Mouse (Mus musculus) layer of hippocampus, postnatal 36 days (tissue): ENCODE data around the gene Sstr2. TPM values are rescaled to one million over a fixed set of nuclear protein-coding genes. Genes with fewer than 3 reads are reported as not detected.

ENCODE experiments used
- DNase-seq, 2 experiments: peaks; one replicate each; pipeline ENCODE4 v3.0.0; 2022
- total RNA-seq, 2 experiments: library from RNA; stranded (reverse); gene quantifications; 2 replicates each; pipeline ENCODE4 v1.2.3; 2021

Gene Sstr2
- total RNA-seq, 2 experiments from 2014 or later: 22.6 to 23.8 TPM

- no peak for DNase-seq
These were observed 408 bp downstream of the Sstr2 start for GRCm38 (mm10) chr11:113619420-113620080.

- DNase-seq: no peak
These were observed 1.9 kb downstream of the Sstr2 start for GRCm38 (mm10) chr11:113621001-113621400.

DNA sequence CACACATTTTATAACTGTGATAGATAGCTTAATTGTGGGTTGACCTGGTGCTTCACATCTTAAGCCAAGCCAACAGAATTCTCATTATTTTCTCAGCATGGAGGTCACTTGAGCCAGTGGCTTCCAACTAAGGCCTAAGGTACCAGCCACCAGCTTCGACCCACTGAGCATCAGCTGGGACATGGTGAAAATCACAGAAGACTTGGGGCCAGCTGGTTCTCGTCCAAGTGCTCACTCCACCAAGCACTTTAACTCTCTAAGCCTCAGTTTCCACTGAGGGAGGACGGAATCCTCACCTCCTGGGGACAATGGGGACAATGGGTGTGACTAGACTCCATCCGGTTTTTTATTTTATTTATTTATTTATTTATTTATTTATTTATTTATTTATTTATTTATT is 2.9 kb downstream of the Sstr2 start:
- DNase-seq: no peak

- DNase-seq: no peak
These were observed 6.3 kb downstream of the Sstr2 start for GRCm38 (mm10) chr11:113625437-113625836.

DNA sequence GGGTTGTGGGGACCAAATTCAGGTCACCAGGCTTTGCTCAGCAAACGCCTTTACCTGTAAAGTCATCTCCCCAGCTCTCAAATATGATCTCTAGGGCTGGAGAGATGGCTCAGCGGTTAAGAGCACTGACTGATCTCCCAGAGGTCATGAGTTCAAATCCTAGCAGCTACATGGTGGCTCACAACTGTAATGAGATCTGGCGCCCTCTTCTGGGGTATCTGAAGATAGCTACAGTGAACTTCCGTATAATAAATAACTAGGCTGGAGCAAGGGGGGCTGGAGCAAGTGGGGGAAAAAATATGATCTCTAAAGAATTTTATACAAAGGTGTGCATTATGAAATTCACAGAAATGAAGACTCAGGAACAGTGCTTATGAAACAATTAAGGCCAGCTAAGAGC is 8.6 kb downstream of the Sstr2 start:
- DNase-seq: no peak

DNA sequence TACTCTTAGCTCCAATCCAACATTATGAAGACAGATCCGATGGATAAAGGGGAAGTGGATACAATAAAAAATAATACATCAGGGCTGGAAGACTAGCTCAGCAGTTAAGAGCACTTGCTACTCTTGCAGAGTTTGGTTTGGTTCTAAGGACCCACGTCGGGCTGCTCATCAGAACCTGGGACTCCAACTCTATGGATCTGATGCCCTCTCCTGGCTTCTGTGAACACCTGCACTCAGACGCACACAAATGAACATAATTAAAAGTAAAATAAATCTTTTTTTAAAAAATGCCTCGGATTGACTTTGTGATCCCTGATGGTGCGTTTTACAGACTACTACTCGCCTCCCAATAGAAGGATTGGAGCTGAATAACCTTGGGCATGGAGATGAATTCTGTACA is 11.5 kb downstream of the Sstr2 start:
- no peak for DNase-seq

DNA sequence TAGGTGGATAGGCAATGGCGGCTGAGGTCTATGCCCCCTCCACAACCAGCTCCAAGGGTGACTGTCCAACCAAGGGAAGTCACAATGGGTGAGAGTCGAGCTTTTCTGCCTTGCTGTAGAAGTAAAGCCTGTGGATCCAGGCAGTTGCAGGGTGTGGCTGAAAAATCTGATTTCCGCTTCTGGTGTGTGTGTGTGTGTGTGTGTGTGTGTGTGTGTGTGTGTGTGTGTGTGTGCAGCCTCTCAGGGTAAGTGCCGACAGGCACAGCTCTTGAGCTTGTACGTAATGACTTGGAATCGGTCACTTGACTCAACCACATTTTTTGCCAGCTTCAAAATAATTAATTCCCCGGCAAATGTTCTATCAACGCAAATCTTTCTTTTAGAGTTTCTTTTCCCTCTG is 12.2 kb downstream of the Sstr2 start:
- no peak for DNase-seq

GRCm38 (mm10) chr11:113631862-113632261 is 12.7 kb downstream of the Sstr2 start:
- no peak for DNase-seq

DNA sequence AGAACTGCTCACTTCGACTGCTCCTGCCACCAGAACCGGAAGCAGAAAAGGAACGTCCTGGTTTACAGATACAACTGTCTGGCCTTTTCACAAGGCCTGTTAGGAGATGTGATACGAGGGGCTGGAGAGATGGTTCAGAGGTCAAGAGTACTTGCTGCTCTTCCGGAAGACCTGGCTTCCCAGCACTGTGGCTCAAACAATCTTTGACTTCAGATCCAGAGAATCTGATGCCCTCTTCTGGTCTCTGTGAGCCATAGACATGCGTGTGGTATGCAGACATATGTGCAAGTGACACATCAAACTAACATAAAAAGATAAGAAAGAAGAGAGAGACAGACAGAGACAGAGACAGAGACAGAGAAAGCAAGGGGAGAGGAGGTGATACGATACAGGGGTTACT is 13.2 kb downstream of the Sstr2 start:
- DNase-seq: no peak

- DNase-seq: no peak
These were observed 14.3 kb downstream of the Sstr2 start for GRCm38 (mm10) chr11:113633398-113633797.

GRCm38 (mm10) chr11:113634699-113635121 is 15.6 kb downstream of the Sstr2 start:
- DNase-seq: no peak

DNA sequence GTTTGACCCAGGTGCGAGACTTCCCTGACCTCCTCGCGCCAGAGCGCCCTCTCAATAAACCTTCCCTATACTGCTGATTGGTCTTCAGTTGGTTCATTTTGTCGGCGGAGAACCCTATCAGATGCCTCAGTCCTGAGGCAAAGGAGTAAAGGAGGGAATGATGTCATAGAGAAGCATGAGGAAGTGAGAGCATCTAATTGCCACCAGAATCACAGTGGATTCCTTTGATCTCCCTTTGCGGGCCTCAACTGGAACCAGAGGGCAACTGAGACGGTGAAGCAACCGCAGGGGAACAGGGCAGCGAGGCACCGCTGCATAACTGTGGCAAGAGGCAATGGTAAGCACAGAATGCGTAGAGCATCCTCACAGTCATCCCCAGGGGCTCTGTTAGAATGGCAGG is 19.5 kb downstream of the Sstr2 start:
- DNase-seq: no peak

GRCm38 (mm10) chr11:113645181-113645580 is 26.0 kb downstream of the Sstr2 start:
- DNase-seq: no peak

DNA sequence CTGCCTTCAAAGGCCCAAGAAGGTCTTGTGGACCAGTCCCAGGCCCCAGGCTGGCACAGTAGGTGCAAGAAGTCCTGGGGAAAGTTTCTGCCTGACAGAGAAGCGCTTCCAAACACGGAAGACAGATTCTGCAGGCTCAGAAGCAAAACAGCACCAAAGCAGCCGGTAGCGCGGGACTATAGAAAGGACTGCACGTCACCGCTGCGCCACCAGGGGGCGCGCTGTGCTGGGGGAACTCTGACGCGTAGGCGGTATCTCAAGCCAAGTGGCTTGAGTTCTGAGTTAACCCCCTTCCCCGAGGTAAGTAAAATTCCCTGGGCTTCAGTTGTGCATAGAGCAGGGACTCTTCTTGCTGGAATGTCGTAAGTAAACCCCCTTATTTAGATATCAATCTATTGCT is 29.0 kb downstream of the Sstr2 start:
- DNase-seq: peak; percentile 82 to 84

DNA sequence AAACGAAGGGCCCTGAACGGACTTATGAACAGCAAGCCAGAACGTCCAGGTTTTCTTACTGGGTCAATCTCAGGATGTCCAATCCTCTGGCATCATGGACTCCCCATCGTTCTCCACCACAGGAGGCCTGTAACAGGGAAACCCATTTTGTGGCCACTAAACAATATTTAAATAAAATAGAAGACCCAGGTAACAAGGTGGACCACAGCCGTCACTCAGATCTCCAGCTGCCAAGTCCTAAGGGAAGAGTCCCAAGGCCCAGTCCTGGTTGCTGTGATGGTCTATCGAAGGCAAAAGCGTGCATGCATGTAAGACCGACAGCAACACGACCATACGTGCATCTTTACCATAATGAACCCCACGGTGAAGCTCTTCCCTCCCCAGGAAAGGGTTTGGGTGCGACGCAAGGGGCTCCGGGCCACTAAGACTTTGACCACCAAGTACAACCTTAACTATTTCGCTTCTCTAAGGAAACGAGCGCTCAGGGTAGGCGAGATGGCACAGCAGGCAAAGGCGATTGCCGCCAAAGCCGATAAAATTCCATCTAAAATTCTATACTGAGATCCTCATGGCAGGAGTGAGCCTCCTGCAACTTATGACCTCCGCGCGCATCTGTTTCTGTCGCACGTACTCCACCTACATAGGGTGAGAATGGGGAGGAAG is 29.7 kb downstream of the Sstr2 start, which contains the start of gene Cog1:
Gene Cog1 (plus strand): TSS at position 480 of the 663 bp plus-strand sequence.
- DNase-seq: no peak

GRCm38 (mm10) chr11:113649353-113650210 is 30.4 kb downstream of the Sstr2 start, which contains the start of gene Slc39a11:
Gene Slc39a11 (minus strand): TSS chr11:113650079.
- peak; percentile 66 for DNase-seq

- no peak for DNase-seq
These were observed 32.2 kb downstream of the Sstr2 start for GRCm38 (mm10) chr11:113651206-113651906.

GRCm38 (mm10) chr11:113651907-113652273 is 32.7 kb downstream of the Sstr2 start:
- DNase-seq: no peak

- DNase-seq: no peak
These were observed 33.4 kb downstream of the Sstr2 start for GRCm38 (mm10) chr11:113652516-113652915.

GRCm38 (mm10) chr11:113654105-113654504 is 35.0 kb downstream of the Sstr2 start:
- no peak for DNase-seq

DNA sequence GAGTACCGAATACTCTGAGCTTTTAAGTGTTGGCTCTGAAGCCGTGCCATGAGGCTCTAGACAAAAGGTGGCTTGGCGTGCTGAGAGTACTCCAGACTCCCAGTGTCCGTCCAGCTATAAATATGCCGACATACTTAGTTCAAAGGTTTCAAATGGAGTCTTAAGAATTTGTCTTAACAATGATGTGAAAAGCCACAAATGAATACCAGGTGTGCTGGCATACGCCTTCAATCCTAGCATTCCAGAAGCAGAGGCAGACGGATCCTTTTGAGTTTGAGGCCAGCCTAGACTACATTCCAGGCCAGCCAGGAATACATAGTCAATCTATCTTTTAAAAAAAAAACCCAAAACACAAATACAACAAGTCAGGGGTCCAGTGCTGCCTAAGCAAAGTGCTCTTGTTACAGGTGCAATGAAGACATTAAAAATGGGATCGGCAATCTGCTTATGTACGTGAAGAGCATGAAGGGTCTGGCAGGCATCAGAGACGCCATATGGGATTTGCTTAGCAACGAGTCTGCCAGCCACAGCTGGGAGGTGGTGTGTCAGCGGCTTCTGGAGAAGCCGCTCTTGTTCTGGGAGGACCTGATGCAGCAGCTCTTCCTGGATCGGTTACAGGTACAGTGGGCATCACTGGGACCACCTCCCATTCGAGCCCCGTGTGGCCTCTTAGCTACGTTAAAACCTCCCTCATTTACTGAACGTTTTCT is 35.6 kb downstream of the Sstr2 start:
- no peak for DNase-seq

DNA sequence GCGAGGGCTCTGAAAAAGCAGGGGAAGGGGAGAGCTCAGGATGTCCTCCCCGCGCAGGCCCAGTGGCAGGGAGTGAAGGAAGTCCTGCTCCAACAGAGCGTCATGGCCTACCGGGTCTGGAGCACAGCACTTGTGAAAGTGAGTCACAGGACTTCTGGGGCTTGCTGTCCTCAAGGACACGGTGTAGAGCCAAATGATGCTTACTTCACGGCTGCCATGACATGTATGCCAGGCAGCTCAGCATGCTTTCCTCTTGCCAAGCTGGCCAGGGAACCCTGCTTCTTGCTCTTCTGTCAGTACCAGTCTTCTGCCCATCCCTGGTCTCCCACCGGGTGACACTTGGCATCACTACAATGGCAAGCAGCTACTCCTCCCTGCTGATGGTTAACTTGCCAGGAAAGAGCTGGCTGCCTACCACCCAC is 37.4 kb downstream of the Sstr2 start:
- DNase-seq: no peak
